Mouse (Mus musculus) kidney, embryonic 16.5 days (tissue): ENCODE results near the gene Krt17. TPM values are rescaled to one million over a fixed set of nuclear protein-coding genes. Genes with fewer than 3 reads are reported as not detected.

ENCODE experiments used
- ATAC-seq: fragments of 200-750 bp; cut with Nextera tagmentation; 2 replicates; pipeline ENCODE4 v1.8.0; 2017; ENCODE audit warnings: moderate TSS enrichment; ENCODE audit not compliant: low FRiP score, low TSS enrichment
- H3K27ac ChIP-seq: fragments of 300-500 bp; sonication (generic); 2 replicates; pipeline ENCODE4 v1.5.1; 2014; ENCODE audit warnings: low read length
- H3K27me3 ChIP-seq: fragments of 300-500 bp; sonication (generic); 2 replicates; pipeline ENCODE4 v1.6.1; 2014; ENCODE audit warnings: low read length, control low read depth, mixed read lengths; ENCODE audit not compliant: insufficient read depth
- H3K36me3 ChIP-seq: fragments of 300-500 bp; sonication (generic); 2 replicates; pipeline ENCODE4 v1.6.1; 2014; ENCODE audit warnings: low read length, control low read depth, mixed read lengths; ENCODE audit not compliant: insufficient read depth
- H3K4me1 ChIP-seq: fragments of 300-500 bp; sonication (generic); 2 replicates; pipeline ENCODE4 v1.6.1; 2014; ENCODE audit warnings: low read length, control low read depth, mixed read lengths; ENCODE audit not compliant: insufficient read depth
- H3K4me2 ChIP-seq: fragments of 300-500 bp; sonication (generic); replicated peaks from 2 replicates; pipeline ENCODE4 v1.6.1; 2014; ENCODE audit warnings: low read depth, low read length
- H3K4me3 ChIP-seq: fragments of 300-500 bp; sonication (generic); 2 replicates; pipeline ENCODE4 v1.5.1; 2014; ENCODE audit warnings: mild to moderate bottlenecking, low read length
- H3K9ac ChIP-seq: fragments of 300-500 bp; sonication (generic); replicated peaks from 2 replicates; pipeline ENCODE4 v1.6.1; 2014; ENCODE audit warnings: low read length
- H3K9me3 ChIP-seq: fragments of 300-500 bp; sonication (generic); 2 replicates; pipeline ENCODE4 v1.6.1; 2016; ENCODE audit warnings: low read length, control low read depth
- WGBS: fragments of 180-500 bp; shearing (Covaris S2); extraction: QIAGEN DNeasy Blood & Tissue Kit; methylation state at CpG from one replicate; pipeline ENCODE4 v1.1.7; 2014; 5-methylcytosine and 5-hydroxymethylcytosine counted together
- polyA plus RNA-seq: library from polyadenylated mRNA; unstranded; fragments of >200 nt; fragmentation: Nextera tagmentation; extraction: Ambion mirVana; gene quantifications from 2 replicates; pipeline ENCODE4 v1.2.1, GENCODE M21; 2015

Gene Krt17
- polyA plus RNA-seq, 1 experiment from 2014 or later: 0.32 TPM

DNA sequence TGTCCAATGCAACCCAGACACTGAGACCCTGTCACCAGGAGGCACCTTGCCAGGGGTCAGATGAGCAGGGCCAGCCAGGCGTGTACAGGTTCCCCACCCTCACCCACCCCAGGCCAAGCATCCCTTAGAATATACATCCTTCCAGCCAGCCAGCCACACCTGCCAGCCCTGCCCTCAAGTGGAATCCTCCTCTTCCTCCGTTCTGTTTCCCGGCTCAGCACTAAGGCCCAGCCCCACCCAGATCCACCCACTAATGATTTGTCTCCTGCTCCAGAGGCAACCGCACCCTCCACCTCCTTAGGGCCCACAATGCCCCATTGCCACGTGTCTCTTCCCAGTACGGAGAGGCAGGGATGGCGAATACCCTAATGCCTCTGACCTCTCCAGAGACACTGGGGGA, 13.9 kb upstream of the Krt17 start:
- H3K27ac ChIP-seq: no peak overlapping the region

DNA sequence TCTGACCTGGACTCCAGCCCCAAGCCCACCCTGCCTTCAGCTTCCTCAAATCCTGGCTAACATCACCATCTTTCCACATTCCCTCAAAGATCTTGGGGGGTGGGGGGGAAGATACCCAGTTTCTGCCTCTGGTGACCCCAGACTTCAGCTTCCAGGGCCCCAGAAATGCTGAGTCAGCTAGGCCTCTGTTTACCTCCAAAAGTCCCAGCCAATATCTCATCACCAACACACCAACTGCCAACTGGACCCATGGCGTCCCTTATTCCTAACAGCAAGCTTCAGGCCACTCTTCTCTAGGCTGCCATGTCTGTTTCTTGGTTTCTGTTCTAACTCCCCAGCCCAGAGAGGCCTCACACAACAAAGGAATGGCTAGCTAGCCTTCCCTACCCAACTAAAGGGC, 11.0 kb upstream of the Krt17 start:
- Histone ChIP-seq H3K4me3 (no peak overlapping the region), H3K4me1 (no peaks in the 10 kb centered on the region), H3K9ac (no peak overlapping the region), H3K27me3 (no peaks in the 10 kb centered on the region), H3K36me3 (no peaks in the 10 kb centered on the region), H3K27ac (no peak overlapping the region), H3K9me3 (no peaks in the 10 kb centered on the region), H3K4me2 (no peak overlapping the region)
- no peak for ATAC-seq
- WGBS: 82% methylated on average over 1 of the region's 1 CpGs

More for the DNA sequence above, 13.9 kb upstream of the Krt17 start:
- H3K9me3 ChIP-seq: no peaks in the 10 kb centered on the region
- no peaks in the 10 kb centered on the region for H3K4me1 ChIP-seq
- WGBS: 62% methylated on average over 7 of the region's 7 CpGs
- no peaks in the 10 kb centered on the region for H3K36me3 ChIP-seq
- no peaks in the 10 kb centered on the region for H3K27me3 ChIP-seq
- no peak overlapping the region for H3K4me3 ChIP-seq
- ATAC-seq: no peak
- no peak overlapping the region for H3K9ac ChIP-seq
- H3K4me2 ChIP-seq: no peak overlapping the region

DNA sequence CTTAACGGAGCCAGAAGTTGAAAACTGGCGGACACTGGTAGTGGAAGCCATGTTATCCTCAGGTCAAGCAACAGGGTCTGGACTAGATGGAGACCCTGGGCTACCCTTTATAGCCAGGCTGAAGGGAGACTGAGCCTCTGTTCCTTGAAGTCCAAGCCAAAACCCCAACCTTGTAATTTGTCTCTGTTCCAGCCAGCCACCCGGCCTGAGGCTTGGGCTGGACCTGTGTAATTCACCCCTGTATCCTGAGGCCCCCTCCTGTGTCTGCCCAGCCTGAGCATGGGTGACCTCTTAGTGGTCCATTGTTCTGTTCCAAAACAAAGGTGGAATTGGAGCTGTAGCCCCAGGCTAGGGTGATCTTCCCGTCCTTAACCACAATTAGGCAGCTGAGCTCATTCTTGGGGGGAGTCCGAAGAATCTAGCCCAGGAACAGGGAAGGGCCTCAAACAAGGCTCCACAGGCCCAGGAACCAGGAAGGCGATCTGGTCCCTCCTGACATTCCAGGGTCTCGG, 9.0 kb upstream of the Krt17 start, which contains the start of gene Krt42:
Gene Krt42, minus strand, starts transcription at position 51 of the 512 bp plus-strand sequence.
- no peak within 1 kb of the TSS for H3K4me3 ChIP-seq
- H3K27me3 ChIP-seq: no peaks in the 10 kb centered on the region
- no peaks in the 10 kb centered on the region for H3K9me3 ChIP-seq
- no peak for ATAC-seq
- H3K4me1 ChIP-seq: no peaks in the 10 kb centered on the region
- no peak within 1 kb of the TSS for H3K27ac ChIP-seq
- 85% methylated on average over 7 of the region's 7 CpGs for WGBS
- H3K36me3 ChIP-seq: no peaks in the 10 kb centered on the region
- H3K4me2 ChIP-seq: no peak within 1 kb of the TSS
- no peak within 1 kb of the TSS for H3K9ac ChIP-seq

DNA sequence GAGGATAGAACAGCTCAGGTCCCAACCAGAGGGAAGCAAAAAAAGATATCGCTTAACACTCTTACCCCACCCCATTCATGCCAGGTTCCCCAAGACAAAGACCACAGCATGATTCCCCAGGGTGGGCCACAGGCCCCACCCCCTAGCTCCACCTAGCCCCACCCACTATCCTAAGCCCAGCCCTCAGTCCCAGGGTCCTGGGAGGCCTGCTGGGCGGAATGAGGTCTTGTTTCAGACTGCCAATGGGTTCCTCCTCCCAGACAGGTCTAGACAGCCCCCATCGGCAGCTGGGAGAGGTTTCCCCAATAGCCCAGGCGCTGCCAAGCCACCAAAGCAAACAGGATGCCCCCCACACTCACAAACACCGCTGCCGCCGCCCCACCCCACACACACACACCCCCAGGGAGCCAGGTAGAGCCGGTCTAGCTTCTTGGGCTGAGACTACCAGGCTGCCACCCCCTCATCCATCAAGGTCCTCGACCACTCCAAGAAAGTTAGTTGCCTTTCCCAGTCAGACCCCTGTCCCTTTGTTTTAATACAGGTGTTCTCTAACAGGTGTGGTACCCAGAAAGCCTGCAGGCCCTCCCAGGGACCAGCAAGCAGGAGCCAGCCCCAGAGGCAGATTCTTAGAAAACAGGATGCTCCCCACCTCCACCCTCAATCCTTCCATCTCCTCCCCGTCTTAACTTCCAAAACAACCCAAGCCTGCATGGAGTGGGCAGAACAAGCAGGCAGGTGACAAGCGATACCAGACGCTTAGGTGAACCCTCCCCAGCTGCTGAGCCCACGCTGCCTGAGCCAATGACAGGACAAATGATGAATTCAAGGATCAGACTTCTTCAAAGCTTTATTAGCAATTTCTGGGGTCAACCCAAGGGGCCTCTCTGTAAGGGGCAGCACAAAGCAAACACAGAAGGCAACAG, 1.5 kb upstream of the Krt17 start:
- H3K27ac ChIP-seq: no peak overlapping the region
- 22% methylated on average over 13 of the region's 13 CpGs for whole genome bisulfite sequencing
- H3K9ac ChIP-seq: no peak overlapping the region
- H3K36me3 ChIP-seq: no peaks in the 10 kb centered on the region
- no peaks in the 10 kb centered on the region for H3K9me3 ChIP-seq
- H3K27me3 ChIP-seq: no peaks in the 10 kb centered on the region
- H3K4me2 ChIP-seq: no peak overlapping the region
- no peak overlapping the region for H3K4me3 ChIP-seq
- ATAC-seq: no peak
- no peaks in the 10 kb centered on the region for H3K4me1 ChIP-seq

DNA sequence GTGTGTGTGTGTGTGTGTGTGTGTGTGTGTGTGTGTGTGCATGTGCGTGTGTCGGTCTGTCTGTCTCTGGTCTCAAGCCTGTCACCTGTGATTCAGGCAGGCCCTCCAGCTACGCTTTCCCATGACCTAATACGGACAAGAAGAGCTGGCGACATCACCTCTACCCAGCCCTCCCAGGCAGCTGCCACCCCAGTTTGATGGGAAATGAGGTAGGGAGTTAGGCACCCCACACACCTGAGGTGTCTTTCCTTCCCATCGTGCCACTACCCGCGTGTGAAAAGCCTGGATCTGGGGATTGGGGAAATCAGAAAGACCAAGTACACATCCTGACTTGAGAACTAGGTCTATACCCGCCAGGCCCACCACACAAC, 391 bp upstream of the Krt17 start:
- Histone ChIP-seq H3K4me3 (no peak overlapping the region), H3K27me3 (no peaks in the 10 kb centered on the region), H3K4me2 (no peak overlapping the region), H3K9ac (no peak overlapping the region), H3K9me3 (no peaks in the 10 kb centered on the region), H3K4me1 (no peaks in the 10 kb centered on the region), H3K36me3 (no peaks in the 10 kb centered on the region), H3K27ac (no peak overlapping the region)
- ATAC-seq: no peak
- WGBS: 81% methylated on average over 9 of the region's 9 CpGs

DNA sequence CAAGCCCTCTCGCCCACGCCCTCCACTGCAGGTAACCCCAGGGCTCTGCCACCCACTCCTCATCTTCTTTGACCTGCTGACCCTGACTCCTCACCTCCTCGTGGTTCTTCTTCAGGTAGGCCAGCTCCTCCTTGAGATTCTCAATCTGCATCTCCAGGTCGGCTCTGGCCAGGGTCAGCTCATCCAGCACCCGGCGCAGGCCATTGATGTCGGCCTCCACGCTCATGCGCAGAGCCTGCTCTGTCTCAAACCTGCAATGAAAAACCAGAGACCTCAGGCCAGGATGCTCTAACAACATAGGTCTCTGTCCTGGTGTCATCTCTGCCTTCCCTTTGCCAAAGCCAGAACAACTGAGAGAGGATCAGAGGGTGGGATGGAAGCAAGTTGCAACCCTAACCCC, 1.8 kb downstream of the Krt17 start:
- Histone ChIP-seq H3K36me3 (no peaks in the 10 kb centered on the region), H3K4me2 (no peak overlapping the region), H3K4me1 (no peaks in the 10 kb centered on the region), H3K27ac (no peak overlapping the region), H3K9me3 (no peaks in the 10 kb centered on the region), H3K4me3 (no peak overlapping the region), H3K27me3 (no peaks in the 10 kb centered on the region), H3K9ac (no peak overlapping the region)
- 88% methylated on average over 9 of the region's 9 CpGs for WGBS
- no peak for ATAC-seq

DNA sequence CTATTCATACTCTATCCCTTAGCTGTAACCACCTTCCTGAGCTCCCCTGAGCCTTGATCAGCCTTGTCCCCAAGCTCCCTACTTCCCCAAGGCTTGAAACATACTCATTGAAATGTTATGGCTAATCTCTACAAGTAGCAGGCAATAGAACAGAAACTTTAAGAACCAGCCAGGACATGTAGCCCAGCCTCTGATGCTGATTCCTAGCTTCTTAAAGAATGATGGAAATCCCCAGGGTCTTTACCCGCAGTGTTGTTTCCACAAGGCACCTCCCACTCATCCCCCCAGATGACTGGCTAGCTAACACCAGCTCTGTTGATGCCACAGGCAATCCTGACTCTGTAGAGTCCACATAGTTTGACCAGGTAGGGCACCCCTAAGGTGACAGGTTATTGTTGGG, 2.9 kb downstream of the Krt17 start:
- Histone ChIP-seq H3K27me3 (no peaks in the 10 kb centered on the region), H3K27ac (no peak overlapping the region), H3K4me3 (no peak overlapping the region), H3K4me2 (no peak overlapping the region), H3K4me1 (no peaks in the 10 kb centered on the region), H3K9ac (no peak overlapping the region), H3K9me3 (no peaks in the 10 kb centered on the region), H3K36me3 (no peaks in the 10 kb centered on the region)
- ATAC-seq: no peak
- WGBS: 71% methylated on average over 1 of the region's 1 CpGs

DNA sequence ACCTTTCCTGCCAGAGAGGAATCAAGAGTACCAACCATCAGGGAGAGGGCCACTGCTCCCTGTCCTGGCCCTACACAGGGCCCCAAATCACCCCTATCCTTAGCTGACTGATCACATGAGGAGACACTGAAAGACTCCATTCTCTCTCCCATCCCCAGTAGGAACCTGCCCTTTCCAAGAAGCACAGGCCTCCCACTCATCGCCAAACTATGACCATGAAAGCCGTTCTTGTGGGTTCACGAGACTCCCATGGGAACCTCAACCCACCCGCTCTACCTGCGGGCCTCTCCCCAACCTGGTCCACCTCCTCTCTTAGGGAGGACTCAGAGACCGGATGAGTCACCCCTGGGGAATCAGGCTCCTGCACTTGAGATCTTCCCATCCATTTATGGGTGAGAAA, 5.3 kb downstream of the Krt17 start:
- no peak overlapping the region for H3K4me2 ChIP-seq
- no peaks in the 10 kb centered on the region for H3K9me3 ChIP-seq
- H3K36me3 ChIP-seq: no peaks in the 10 kb centered on the region
- H3K9ac ChIP-seq: no peak overlapping the region
- no peaks in the 10 kb centered on the region for H3K4me1 ChIP-seq
- no peak overlapping the region for H3K4me3 ChIP-seq
- no peak for ATAC-seq
- WGBS: 91% methylated on average over 6 of the region's 6 CpGs
- H3K27me3 ChIP-seq: no peaks in the 10 kb centered on the region
- H3K27ac ChIP-seq: no peak overlapping the region

DNA sequence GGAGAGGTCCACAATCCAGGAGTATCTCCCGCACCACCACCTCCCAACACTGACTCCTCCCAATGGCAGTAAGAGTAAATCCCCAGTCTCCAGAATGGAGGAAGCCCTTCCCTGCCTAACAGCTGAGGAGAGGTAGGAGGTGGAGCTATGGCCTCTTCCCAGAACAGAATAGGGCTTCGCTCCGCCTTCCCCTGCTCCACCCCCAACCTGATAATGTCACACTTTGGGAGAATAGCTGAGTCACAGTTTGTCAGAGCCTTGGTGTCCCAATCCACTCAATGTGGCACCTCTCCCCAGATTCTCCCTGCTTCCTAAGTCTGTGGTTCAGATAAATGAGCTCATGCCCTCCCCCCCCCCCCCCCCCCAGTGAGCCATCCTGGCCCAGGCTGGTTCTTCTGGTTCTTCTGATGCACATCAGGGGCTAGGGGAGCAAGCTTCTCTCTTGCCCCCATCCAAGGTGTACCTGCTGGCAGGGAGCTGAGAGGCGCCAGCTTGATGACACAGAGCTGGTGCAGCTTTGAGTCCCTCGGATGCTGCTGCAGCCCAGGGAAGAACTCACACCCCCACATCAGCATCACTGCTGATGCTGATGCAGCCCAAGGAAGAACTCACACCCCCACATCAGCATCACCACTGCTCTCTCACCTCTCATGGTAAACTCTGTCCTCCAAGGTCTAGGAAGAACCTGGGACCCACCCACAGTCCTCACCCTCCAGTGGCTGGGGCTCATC, 6.3 kb downstream of the Krt17 start:
- Histone ChIP-seq H3K4me3 (no peak overlapping the region), H3K9ac (no peak overlapping the region), H3K27me3 (no peaks in the 10 kb centered on the region), H3K36me3 (no peaks in the 10 kb centered on the region), H3K9me3 (no peaks in the 10 kb centered on the region), H3K4me1 (no peaks in the 10 kb centered on the region), H3K27ac (no peak overlapping the region), H3K4me2 (no peak overlapping the region)
- 63% methylated on average over 5 of the region's 5 CpGs for WGBS
- no peak for ATAC-seq
